Mouse (Mus musculus) bone marrow macrophage, adult 2 months (primary cell): ENCODE data around the gene Vamp8.

Source experiments
- CTCF ChIP-seq: IDR thresholded peaks from 2 replicates; pipeline ENCODE4 v1.5.1; 2012; ENCODE audit warnings: low read depth, mild to moderate bottlenecking, low read length, moderate library complexity
- POLR2A ChIP-seq: IDR thresholded peaks from 2 replicates; pipeline ENCODE4 v1.6.1; 2012; ENCODE audit warnings: mild to moderate bottlenecking, low read depth, low read length, borderline replicate concordance

GRCm38 (mm10) chr6:72388266-72388665 is 2.2 kb downstream of the Vamp8 start:
- TF ChIP-seq POLR2A (no peak), CTCF (no peak)
